ENCODE assay signal across 8 mouse cellular contexts in the genomic region with DNA sequence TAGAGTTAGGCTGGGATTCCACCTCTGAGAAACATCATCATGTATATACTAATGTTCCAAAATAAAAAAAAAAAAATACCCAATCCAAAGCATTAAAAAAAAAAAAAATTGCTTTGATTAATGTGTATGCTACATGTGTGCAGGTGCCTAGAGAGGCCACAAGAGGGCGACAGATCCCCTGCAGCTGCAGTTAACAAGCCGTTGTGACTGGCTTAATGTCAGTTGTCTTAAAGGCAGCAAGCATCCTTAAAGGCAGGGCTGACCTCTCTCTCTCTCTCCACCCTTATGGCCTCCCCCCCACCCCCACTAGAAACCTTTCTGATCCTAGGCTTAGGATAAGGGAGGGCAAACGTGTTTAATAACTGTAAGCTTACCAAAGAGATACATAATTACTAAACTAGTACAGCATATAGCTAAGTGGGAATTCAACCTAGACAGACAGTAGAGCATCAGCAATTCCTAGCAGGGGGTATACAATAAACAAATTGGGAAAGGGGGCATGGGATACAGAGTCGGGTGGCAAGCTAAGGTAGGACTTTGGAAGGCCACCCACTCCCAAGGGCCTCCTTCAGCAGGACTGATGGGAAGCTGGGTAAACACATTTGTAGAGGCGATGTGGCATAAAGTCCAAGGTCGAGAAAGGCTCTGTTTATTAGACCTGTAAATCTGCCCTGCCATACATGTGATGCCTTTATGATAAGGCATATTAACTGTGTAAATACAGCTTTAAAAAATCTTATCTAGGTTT. TPM values are rescaled to one million over a fixed set of nuclear protein-coding genes. Genes with fewer than 3 reads are reported as not detected.
DNase-seq lines count a peak whose midpoint lies in the region; ATAC-seq lines count a peak whose summit lies in the region.

No protein-coding gene starts in this region.

- H3K36me3 ChIP-seq in neural tube, embryonic 15.5 days, result no peaks in the 10 kb centered on the region

- DNase-seq in adrenal gland, adult (ENCODE audit: inconsistent age in 2 of 2, low spot score in 1 of 2), result peak; percentile 38 to 72
- DNase-seq in adrenal gland, adult 8-10 months, result no peak
- DNase-seq in neural tube, embryonic 10.5 days (ENCODE audit: extremely low spot score, low spot score), result peak; percentile 20
- DNase-seq in lung, postnatal 36 days, result peak; percentile 45
- DNase-seq in layer of hippocampus, adult 11-12 months (ENCODE audit: low spot score), result no peak

- no peaks in the 10 kb centered on the region for H3K9me3 ChIP-seq in neural tube, embryonic 15.5 days (replicated peaks)

- H3K27me3 ChIP-seq in neural tube, embryonic 15.5 days (replicated peaks), result no peaks in the 10 kb centered on the region

- WGBS in neural tube, embryonic 15.5 days, result 55% methylated on average over 6 of the region's 6 CpGs

- H3K4me3 ChIP-seq in neural tube, embryonic 15.5 days (replicated peaks), result no peak overlapping the region

- H3K4me2 ChIP-seq in neural tube, embryonic 15.5 days, result no peak overlapping the region

- no peak for ATAC-seq in neural tube, embryonic 15.5 days (ENCODE audit: low FRiP score)
- ATAC-seq in granulocyte monocyte progenitor cell, adult 5-6 weeks (replicated peaks; ENCODE audit: poor library complexity, severe bottlenecking), result peak; percentile 78
- ATAC-seq in activated CD4-positive, CD25-positive, alpha-beta regulatory T cell, adult 4 months, result no peak

- H3K4me1 ChIP-seq in neural tube, embryonic 15.5 days, result no peaks in the 10 kb centered on the region

- H3K9ac ChIP-seq in neural tube, embryonic 15.5 days (replicated peaks), result no peak overlapping the region

- no peak overlapping the region for H3K27ac ChIP-seq in neural tube, embryonic 15.5 days (replicated peaks)

RNA-seq across cellular contexts. Expression of a gene that starts 45.0 kb away (rescaled TPM):
- 10 to 100 TPM; 11.6 to 19.1 (median 12.0) TPM for total RNA-seq in adrenal gland, adult 8-10 months (2022)
- polyA plus RNA-seq in neural tube, embryonic 15.5 days (2015; fragmentation: Nextera tagmentation; extraction: Ambion mirVana), result 8.2 and 8.5 TPM in 2 replicates
- 0.06 TPM in 1 of 2 replicates, not detected in the other for total RNA-seq in granulocyte monocyte progenitor cell, adult 5-6 weeks (2014; fragmentation: Nextera tagmentation)
- total RNA-seq in granulocyte monocyte progenitor cell, adult 5-6 weeks (2017), result 0.15 and 0.78 TPM in 2 replicates
- 1 to 10 TPM in 1 of 2 experiments, under 1 TPM in 1; 0.98 to 1.0 TPM for polyA plus RNA-seq in activated CD4-positive, CD25-positive, alpha-beta regulatory T cell, adult 4 months (2017; shearing (Covaris generic))

Comparison
In these comparisons a context has a peak if more than half of its experiments do, and no peak if none do; other contexts are left out.
1. DNase-seq: peak in adrenal gland, adult (2 of 2), neural tube, embryonic 10.5 days (single experiment) and lung, postnatal 36 days (single experiment); none in adrenal gland, adult 8-10 months (single experiment) and layer of hippocampus, adult 11-12 months (single experiment).
2. RNA of a gene that starts 45.0 kb away (total RNA-seq): 11.6 to 19.1 TPM in adrenal gland, adult 8-10 months; 0.06 to 0.78 TPM in granulocyte monocyte progenitor cell, adult 5-6 weeks; every median in the first group is over 4 times any median in the second.